Mouse (Mus musculus): ENCODE data around the gene Rit1.
"Not testable (repeated sequence)": the region's sequence is repeated elsewhere in the genome, so short reads cannot be mapped to it uniquely, and the experiment has no call there.

DNA sequence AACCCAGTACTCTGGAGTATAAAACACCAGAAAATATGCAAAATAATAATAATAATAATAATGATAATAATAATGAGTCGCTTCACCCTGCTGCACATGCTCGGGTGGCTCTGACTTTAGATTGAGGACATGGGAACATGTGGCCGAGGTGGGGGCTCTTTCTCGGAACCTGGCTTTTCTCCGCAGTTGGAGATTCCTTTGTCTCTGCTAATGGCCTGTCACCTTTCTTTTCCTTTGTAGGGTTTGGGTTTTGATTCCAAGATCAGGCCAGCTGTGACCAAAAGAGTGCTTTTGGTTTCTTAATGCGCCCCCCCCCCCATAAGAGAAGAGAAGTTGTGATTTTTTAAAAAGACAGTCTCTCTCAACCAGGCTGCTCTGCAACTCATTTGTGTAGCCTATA lies 56.5 kb downstream of the Rit1 start:
- TF ChIP-seq CTCF, POLR2A (IDR thresholded peaks at IDR 0.05; ENCODE audit: extremely low read depth, insufficient read depth, low read length): not testable (repeated sequence)
